Mouse (Mus musculus) midbrain, embryonic 12.5 days (tissue): ENCODE data around the gene Zfp85. TPM values are rescaled to one million over a fixed set of nuclear protein-coding genes. Genes with fewer than 3 reads are reported as not detected.
"Not testable (repeated sequence)": the region's sequence is repeated elsewhere in the genome, so short reads cannot be mapped to it uniquely, and the experiment has no call there.

Source experiments
- ATAC-seq: fragments of 200-750 bp; cut with Nextera tagmentation; 2 replicates; pipeline ENCODE4 v1.8.0; 2017; ENCODE audit warnings: low read depth, moderate TSS enrichment, moderate library complexity; ENCODE audit not compliant: low FRiP score
- H3K27ac ChIP-seq: fragments of 300-500 bp; sonication (generic); replicated peaks from 2 replicates; pipeline ENCODE4 v1.5.1; 2016; ENCODE audit warnings: mild to moderate bottlenecking
- H3K27me3 ChIP-seq: fragments of 300-500 bp; sonication (generic); 2 replicates; pipeline ENCODE4 v1.6.1; 2016; ENCODE audit warnings: mild to moderate bottlenecking
- H3K36me3 ChIP-seq: fragments of 300-500 bp; sonication (generic); 2 replicates; pipeline ENCODE4 v1.6.1; 2016
- H3K4me1 ChIP-seq: fragments of 300-500 bp; sonication (generic); 2 replicates; pipeline ENCODE4 v1.6.1; 2016
- H3K4me2 ChIP-seq: fragments of 300-500 bp; sonication (generic); replicated peaks from 2 replicates; pipeline ENCODE4 v1.6.1; 2016; ENCODE audit warnings: mild to moderate bottlenecking, moderate library complexity
- H3K4me3 ChIP-seq: fragments of 300-500 bp; sonication (generic); 2 replicates; pipeline ENCODE4 v1.5.1; 2016; ENCODE audit warnings: mild to moderate bottlenecking
- H3K9ac ChIP-seq: fragments of 300-500 bp; sonication (generic); replicated peaks from 2 replicates; pipeline ENCODE4 v1.6.1; 2016; ENCODE audit warnings: mild to moderate bottlenecking, moderate library complexity
- H3K9me3 ChIP-seq: fragments of 300-500 bp; sonication (generic); 2 replicates; pipeline ENCODE4 v1.6.1; 2016; ENCODE audit warnings: mild to moderate bottlenecking
- WGBS: fragments of 180-500 bp; shearing (Covaris S2); methylation state at CpG from one replicate; pipeline ENCODE4 v1.1.7; 2016; 5-methylcytosine and 5-hydroxymethylcytosine counted together
- polyA plus RNA-seq: library from polyadenylated mRNA; unstranded; fragments of >200 nt; fragmentation: Nextera tagmentation; extraction: Ambion mirVana; gene quantifications from 2 replicates; pipeline ENCODE4 v1.2.1, GENCODE M21; 2016

Gene Zfp85
- polyA plus RNA-seq = 7.0 and 7.3 TPM in 2 replicates

GRCm38 (mm10) chr13:67754333-67755306, at the start of gene Zfp85:
TSS of gene Zfp85 (minus strand) at chr13:67755228.
- Histone ChIP-seq H3K27ac (0 out of 2 replicates have a peak within 1 kb of the TSS, but pooled peaks have one; percentile 42), H3K36me3 (peaks cover 9% of the 10 kb centered on the region), H3K9ac (peak within 1 kb of the TSS; percentile 57), H3K27me3 (no peaks in the 10 kb centered on the region), H3K4me2 (peak within 1 kb of the TSS; percentile 62), H3K4me3 (peak within 1 kb of the TSS; percentile 72), H3K4me1 (peaks cover 5% of the 10 kb centered on the region), H3K9me3 (no peaks in the 10 kb centered on the region)
- 8% methylated on average over 24 of the region's 24 CpGs for WGBS
- ATAC-seq = peak; percentile 96

DNA sequence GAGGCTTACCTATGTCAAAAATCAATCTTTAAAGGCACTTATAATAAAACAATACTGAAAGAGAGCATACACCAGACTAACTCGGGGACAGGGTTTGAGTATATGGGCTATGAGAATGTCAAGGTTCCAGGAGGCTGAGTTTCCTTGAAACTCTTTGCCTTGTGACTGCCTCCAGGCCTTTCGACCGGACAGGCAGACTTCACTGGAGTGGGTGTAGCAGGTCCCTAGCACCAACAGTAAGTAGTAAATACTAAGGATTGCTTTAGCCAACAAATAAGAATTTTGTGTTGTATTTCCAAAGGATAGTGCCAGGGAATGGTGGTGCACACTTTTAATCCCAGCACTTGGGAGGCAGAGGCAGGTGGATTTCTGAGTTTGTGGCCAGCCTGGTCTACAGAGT, 44.1 kb upstream of the Zfp85 start:
- 87% methylated on average over 3 of the region's 3 CpGs for WGBS
- not testable (repeated sequence) for ATAC-seq

GRCm38 (mm10) chr13:67798618-67799017, 43.6 kb upstream of the Zfp85 start:
- Histone ChIP-seq H3K27me3 (no peaks in the 10 kb centered on the region), H3K36me3 (no peaks in the 10 kb centered on the region), H3K4me2 (no peak overlapping the region), H3K4me3 (no peak overlapping the region), H3K4me1 (no peaks in the 10 kb centered on the region), H3K27ac (no peak overlapping the region), H3K9me3 (no peaks in the 10 kb centered on the region), H3K9ac (no peak overlapping the region)
- ATAC-seq = no peak
- WGBS = 62% methylated on average over 3 of the region's 3 CpGs

More for the DNA sequence above, 44.1 kb upstream of the Zfp85 start:
- H3K4me1 ChIP-seq, H3K27ac ChIP-seq, H3K36me3 ChIP-seq, H3K27me3 ChIP-seq, H3K9me3 ChIP-seq, H3K4me2 ChIP-seq, H3K4me3 ChIP-seq, H3K9ac ChIP-seq: not testable (repeated sequence)

GRCm38 (mm10) chr13:67791921-67792455, 37.0 kb upstream of the Zfp85 start:
- H3K9ac ChIP-seq = no peak overlapping the region
- H3K27ac ChIP-seq = no peak overlapping the region
- no peak for ATAC-seq
- peaks cover 14% of the 10 kb centered on the region; the same call in 1 of the 2 replicates for H3K36me3 ChIP-seq
- WGBS = 92% methylated on average over 10 of the region's 10 CpGs
- H3K4me2 ChIP-seq = no peak overlapping the region
- H3K27me3 ChIP-seq = no peaks in the 10 kb centered on the region
- no peak overlapping the region for H3K4me3 ChIP-seq
- H3K4me1 ChIP-seq = no peaks in the 10 kb centered on the region
- peaks cover 5% of the 10 kb centered on the region; the same call in 1 of the 2 replicates for H3K9me3 ChIP-seq

DNA sequence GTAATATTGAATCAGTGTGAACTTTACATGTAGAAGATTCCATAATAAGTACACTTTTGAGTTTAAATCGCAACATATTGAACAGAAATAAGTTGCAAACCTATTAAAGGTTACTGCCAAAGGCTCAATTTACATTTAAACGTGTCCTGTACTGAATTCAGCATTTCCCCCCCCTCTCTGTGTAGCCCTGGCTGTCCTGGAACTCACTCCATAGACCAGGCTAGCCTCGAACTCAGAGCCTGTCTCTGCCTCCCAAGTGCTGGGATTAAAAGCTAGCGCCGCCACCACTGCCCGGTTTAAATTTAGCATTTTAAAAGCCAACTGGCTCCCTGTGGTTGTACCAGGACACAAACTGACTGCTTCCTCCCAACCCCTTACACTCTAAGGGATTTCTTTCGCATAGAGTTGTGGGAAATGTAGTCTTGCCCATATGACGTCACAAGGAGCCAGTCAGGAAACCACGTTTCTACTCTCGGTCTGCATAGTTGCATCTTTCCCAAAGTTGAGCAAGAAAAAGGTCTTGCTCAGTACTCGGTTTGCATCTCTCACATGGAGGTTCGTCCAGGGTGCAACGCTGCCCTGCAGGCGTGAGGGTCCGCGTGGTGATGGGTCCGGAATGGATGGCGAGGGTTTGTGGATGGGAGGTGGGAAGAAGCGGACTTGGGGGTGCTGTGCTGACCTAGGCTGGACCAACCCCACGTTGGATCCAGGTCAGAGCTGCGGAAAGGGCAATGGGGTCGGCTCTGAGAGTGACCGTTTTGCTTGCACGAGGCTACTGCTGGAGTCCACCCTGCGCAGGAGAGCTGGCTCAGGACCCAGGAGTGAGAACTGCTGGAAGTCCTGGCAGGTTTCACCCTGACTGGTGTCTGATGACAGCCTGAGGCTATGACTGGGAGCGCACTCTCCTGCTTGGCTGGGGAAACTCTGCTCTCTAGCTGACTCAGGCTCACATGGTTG, 24.5 kb upstream of the Zfp85 start, which contains the start of gene Zfp493:
TSS of gene Zfp493 (plus strand) at position 429 of the 957 bp plus-strand sequence.
- Histone ChIP-seq H3K9ac (peak within 1 kb of the TSS; percentile 46), H3K4me1 (peaks cover 3% of the 10 kb centered on the region; the same call in 1 of the 2 replicates), H3K27me3 (no peaks in the 10 kb centered on the region), H3K27ac (no peak within 1 kb of the TSS), H3K36me3 (no peaks in the 10 kb centered on the region), H3K9me3 (no peaks in the 10 kb centered on the region), H3K4me3 (peak within 1 kb of the TSS; percentile 51), H3K4me2 (peak within 1 kb of the TSS; percentile 65)
- ATAC-seq = peak; percentile 98
- WGBS = 10% methylated on average over 26 of the region's 26 CpGs

DNA sequence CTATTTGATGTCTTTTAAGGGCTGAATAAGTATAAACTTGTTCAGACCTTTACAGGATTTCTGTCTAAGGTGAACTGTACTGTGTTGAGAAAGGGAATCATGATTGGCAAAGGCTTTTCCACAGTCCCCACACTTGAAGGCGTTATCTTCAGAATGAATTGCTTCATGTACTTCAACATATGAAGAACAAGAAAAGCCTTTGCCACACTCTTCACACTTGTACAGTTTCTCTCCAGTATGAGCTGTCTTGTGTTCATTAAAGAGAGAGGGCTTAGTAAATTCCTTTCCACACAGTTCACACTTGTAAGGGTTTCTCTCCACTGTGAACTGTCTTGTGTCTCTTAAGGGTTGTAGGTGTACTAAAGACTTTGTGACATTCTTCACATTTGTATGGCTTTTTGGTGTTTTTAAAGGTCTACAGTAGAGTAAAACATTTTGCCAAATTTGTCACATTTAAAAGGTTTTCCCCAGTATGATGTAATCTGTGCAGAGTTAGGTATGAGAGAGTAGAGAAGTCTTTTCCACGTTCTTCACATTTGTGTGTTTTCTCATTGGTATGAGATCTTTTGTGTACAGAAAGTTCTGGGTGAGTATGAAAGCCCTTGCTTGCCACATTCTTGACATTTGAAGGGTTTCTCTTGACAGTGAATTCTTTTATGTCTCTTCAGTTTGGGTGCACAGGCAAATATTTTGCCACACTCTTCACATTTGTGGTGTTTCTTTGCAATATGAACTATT, 8.2 kb upstream of the Zfp85 start:
- Histone ChIP-seq H3K4me2 (no peak overlapping the region), H3K4me3 (no peak overlapping the region), H3K27me3 (no peaks in the 10 kb centered on the region), H3K9ac (no peak overlapping the region), H3K9me3 (no peaks in the 10 kb centered on the region), H3K27ac (no peak overlapping the region), H3K4me1 (no peaks in the 10 kb centered on the region), H3K36me3 (no peaks in the 10 kb centered on the region)
- 78% methylated on average over 2 of the region's 2 CpGs for WGBS
- ATAC-seq = no peak

DNA sequence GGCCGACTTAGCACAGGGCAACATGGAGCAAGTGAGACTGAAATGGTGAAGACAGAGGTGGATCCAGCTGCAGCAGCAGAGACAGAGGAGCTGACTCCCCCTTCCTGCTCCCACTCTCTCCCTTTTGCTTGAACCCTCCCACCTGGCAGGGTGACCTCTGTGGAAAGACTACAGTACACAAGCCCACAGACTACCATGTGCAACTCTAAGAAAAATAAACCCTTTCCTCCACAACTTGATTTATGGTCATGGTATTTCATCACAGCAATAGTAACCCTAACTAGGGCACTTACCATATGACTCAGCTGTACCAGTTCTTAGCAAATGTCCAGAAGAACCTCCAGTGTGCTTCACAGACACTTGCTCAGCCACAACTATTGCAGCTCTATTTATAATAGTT, 4.9 kb upstream of the Zfp85 start:
- Histone ChIP-seq H3K27ac (no peak overlapping the region), H3K9me3 (no peaks in the 10 kb centered on the region), H3K4me2 (no peak overlapping the region), H3K9ac (no peak overlapping the region), H3K4me1 (no peaks in the 10 kb centered on the region), H3K4me3 (no peak overlapping the region), H3K36me3 (no peaks in the 10 kb centered on the region), H3K27me3 (no peaks in the 10 kb centered on the region)
- ATAC-seq = no peak
- 89% methylated on average over 1 of the region's 1 CpGs for WGBS

GRCm38 (mm10) chr13:67755761-67756160, 733 bp upstream of the Zfp85 start:
- Histone ChIP-seq H3K27ac (no peak overlapping the region), H3K4me3 (no peak overlapping the region), H3K9me3 (no peaks in the 10 kb centered on the region), H3K27me3 (no peaks in the 10 kb centered on the region), H3K36me3 (peaks cover 7% of the 10 kb centered on the region; the same call in 1 of the 2 replicates), H3K4me1 (peaks cover 5% of the 10 kb centered on the region), H3K9ac (no peak overlapping the region), H3K4me2 (no peak overlapping the region)
- 90% methylated on average over 6 of the region's 6 CpGs for WGBS
- no peak for ATAC-seq

DNA sequence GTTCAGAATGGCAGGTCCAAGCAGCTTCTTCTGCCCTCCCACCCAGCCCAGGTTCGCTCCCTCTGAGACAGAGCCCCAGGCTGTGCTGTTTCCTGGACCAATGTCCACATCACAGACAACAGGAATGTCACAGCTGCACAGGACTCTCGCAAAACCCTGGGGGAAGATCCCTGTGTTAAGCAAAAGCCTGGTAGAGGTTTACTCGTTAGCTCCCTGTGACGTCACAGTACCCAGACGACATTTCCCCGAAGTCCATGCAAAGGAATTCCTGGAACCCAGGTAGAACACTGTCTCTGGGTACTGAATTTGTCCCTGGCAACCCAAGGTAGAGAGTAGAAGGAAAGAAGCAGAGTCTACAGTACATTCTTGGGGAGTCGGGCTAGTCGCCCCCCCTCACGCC, 11.1 kb downstream of the Zfp85 start:
- Histone ChIP-seq H3K27me3 (no peaks in the 10 kb centered on the region), H3K4me2 (no peak overlapping the region), H3K4me3 (no peak overlapping the region), H3K36me3 (peaks cover 19% of the 10 kb centered on the region), H3K27ac (no peak overlapping the region), H3K9ac (no peak overlapping the region), H3K4me1 (no peaks in the 10 kb centered on the region), H3K9me3 (0 out of 2 replicates have a peak, but pooled peaks cover 10% of the 10 kb centered on the region)
- WGBS = 90% methylated on average over 9 of the region's 9 CpGs
- no peak for ATAC-seq

DNA sequence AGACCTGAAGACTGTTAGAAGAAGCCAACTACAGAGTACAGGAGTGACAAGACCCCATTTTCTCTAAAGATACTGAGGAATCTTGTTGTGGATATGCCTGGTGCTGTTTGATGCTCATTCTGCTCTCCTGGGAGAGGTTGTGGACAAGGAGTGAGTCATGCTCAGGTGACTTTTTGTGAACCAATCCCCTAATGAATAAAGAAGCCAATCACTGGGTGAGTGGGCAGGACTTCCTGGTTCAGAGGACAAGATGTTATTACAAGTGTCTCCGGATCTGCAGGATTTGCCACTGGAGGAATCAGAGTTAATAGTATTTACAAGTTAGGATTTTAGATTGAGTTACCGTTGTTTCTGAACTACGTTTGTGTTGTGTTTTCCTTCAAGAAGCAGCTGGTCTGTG, 12.1 kb downstream of the Zfp85 start:
- no peak overlapping the region for H3K4me2 ChIP-seq
- no peaks in the 10 kb centered on the region for H3K4me1 ChIP-seq
- 0 out of 2 replicates have a peak, but pooled peaks cover 4% of the 10 kb centered on the region for H3K9me3 ChIP-seq
- no peak for ATAC-seq
- no peaks in the 10 kb centered on the region for H3K27me3 ChIP-seq
- no peak overlapping the region for H3K9ac ChIP-seq
- WGBS = 90% methylated on average over 3 of the region's 3 CpGs
- peaks cover 10% of the 10 kb centered on the region for H3K36me3 ChIP-seq
- H3K4me3 ChIP-seq = no peak overlapping the region
- H3K27ac ChIP-seq = no peak overlapping the region

DNA sequence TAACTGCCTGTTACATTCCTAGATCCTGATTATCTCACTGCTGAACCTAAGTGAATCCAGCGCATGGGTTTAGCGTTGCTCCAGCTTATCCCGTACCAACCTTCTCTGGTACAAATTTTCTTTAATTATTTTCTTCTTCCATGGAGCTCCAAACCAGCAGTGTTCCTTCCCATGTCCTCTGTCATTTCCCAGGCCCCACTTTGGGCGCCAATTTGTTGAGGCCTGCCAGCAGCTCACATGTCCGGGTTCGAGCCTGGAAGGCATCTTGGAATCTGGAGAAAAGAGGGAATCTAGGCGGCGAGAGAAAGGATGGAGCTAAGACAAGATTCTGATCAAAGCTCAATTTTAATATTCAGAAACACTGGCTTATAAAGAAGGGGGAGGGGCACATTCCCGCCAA, 20.6 kb downstream of the Zfp85 start:
- not testable (repeated sequence) for ATAC-seq, H3K4me3 ChIP-seq, H3K36me3 ChIP-seq, H3K4me2 ChIP-seq, H3K4me1 ChIP-seq, H3K27me3 ChIP-seq, H3K9me3 ChIP-seq, H3K9ac ChIP-seq, H3K27ac ChIP-seq
- WGBS = 95% methylated on average over 9 of the region's 9 CpGs
